Mouse (Mus musculus) kidney, postnatal 14 days (tissue): ENCODE results near the gene E130218I03Rik.

Experiments used
- DNase-seq: peaks from one replicate; pipeline ENCODE4 v3.0.0; 2022; ENCODE audit warnings: mixed read lengths

E130218I03Rik gene

DNA sequence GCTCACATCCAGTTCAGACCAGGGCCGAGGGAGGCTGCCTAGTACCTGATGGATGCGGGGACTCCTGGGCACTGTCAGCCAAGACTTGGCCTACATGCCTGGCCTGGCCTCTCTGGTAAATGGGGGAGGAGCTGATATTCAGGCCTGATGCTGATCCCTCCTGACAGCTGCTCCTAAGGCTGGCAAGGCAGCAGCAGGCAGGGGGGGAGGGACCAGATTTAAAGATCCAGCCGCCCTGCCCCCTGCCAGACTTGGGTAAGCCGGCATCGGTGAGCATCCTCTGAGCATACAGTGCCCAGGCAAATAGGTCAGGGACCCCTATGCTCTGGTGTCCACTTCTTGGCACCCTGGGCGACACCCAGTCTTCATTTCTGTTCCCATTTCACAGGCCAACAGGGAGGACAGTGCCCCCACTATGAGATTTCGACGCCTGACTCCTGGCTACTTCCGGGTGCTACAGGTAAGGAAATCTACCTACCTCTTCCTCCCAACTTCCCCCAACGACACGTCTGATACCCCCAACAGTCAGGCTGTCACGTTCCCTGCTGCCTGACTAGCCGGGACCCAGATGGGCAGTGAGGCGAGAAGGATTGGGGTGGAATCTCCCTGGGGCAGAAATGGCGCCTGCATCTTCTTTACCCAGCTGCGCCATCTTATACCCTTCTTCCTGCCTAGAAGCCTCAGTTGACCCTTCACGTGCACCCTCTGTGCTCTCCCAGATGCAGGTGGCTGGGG is at the start of gene E130218I03Rik:
Gene E130218I03Rik (plus strand): TSS at position 147 of the 735 bp plus-strand sequence.
- DNase-seq: no peak

DNA sequence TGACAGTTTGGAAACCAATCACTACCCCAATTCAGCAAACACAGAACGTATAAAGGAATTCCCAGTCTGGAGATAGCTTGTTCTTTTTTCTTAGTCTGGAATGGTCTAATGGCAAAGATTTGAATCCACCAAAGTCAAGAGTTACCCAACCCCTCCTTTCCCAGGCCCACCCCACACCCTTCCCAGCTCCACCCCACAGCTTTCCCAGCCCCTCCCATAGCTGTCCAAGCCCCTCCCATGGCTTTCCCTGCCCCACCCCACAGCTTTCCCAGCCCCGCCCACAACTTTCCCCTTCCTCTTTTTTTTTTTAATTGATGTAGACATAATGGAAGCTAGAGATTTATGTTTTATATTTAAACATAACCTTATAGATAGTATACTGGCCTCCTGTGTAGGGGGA is 44.1 kb upstream of the E130218I03Rik start:
- no peak for DNase-seq

DNA sequence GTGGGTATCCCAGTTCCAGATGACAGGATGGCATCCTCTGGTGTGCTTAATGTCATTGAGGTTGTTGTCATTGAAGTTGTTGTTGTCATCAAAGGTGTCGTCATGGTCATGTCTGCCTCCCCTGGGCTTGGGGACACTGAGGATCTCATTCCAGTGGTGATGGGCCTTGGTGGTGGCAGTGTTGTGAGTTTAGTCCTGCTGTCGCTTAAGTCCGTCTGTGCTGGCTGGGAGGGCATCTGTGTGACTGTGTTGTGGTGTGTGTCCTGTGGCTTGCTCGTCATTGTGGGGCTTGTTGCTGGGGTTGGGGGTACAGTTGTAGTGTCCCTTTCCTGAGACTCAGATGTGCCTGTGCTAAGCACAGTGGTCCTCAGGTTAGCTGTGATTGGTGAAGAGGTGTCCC is 40.6 kb upstream of the E130218I03Rik start, which contains the start of gene Gm7534:
Gene Gm7534 (minus strand): TSS at position 101 of the 400 bp plus-strand sequence.
- no peak for DNase-seq

DNA sequence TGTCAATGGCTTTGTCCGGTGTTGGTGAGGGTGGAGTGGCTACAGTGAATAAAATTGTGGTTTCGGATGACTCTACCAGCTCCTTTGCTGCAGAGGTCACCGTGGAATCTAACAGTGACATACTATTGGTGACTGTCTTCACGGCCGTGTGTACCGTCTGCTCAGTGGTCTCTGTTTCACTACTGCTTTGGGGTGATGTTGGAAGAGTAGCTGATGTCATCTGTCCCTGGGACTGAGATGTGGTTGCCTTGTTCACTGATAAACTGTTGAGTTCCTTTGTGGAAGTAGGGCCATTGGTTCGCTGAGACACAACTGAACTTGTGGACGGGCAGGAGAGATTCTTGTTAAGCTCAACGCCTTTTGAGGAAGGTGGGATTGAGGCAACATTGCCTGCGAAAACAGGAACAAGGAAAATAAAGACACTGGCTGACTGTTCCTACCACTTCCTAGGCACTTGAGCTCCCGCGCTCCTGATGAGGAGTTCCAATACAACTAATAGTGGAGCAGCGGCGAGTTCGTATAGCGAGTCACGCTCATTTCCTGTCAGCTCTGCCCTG is 40.0 kb upstream of the E130218I03Rik start:
- DNase-seq: no peak

DNA sequence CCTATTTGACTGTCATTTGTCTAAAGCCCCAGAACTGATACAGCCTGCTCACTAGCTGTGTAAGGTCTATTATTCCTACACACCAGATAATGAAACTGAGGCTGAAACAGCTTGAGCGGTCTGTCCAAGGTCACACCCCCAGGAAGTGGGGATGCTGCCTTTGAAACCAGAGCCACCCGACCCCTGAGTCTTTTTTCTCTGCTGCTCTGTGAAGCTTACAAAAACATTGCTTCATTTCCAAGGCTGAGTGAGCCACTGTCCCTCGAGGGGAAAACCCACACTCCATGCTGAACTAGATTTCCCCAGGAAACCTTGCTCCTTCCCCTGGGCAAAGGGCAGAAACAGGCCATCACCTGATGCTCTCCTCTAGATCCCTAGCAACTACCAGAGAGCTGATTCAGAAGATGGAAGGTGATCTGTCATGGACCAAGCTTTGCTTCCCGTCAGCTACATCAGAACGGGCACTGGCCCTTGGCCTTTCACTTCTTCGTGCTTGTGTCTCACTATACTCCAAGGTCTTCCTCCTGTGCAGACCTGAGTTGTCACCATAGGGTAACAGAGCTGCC is 36.9 kb upstream of the E130218I03Rik start:
- no peak for DNase-seq

DNA sequence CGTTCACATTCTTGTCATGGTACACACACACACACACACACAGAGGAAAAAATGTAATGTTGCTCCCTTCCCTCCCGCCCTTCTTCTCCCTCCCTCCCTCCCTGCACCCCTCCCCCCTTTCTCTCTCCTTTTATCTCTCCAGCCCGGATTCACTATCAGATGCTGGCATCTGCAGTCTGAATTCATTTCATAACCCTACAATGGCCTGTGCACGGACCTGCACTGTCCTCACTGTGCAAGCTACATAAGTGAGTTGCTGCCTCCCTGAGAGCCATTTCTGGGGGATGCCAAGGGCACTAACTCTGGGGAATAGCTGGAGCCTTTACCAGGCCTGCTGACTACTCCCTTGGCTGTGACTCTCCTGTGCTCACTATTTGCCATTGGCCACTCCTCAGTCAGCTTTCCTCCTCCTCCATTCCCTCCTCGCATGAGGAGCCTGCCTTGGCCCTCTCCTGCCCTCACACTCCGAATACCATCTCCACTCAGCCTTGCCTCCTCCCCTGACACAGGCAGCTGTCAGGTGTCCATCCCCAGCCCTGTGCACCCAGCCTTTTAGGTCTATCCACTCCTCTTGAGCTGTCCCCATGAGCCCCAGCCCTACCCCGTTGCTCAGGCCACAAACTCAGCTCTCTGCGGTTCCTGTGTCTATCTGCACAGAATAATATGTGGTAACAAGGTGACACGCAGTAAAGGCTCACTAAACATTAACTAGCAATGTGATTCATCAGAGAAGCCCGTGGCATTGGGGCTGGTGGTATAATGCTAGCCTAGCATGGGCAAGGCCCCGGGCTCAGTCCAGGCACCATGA is 20.5 kb upstream of the E130218I03Rik start:
- peak; percentile 54 for DNase-seq

DNA sequence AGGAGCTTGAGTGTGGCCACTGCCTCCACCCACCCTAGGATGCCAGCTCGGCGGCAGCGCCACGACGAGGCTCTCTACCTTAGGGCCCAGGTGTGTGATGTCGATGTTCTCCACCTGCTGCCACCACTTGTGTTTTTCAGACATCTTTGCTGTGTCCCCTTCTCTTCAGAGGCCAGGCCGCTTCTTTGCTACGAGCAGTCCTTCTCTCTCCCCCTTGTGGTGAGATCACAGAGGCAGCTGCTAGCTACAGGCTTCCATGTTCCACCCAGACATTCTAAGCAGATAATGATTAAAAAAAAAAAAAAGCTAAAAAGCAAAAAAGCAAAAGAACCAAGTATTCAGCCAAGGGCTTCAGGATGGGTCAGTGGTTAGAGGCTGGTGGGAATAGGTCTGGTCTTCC is 16.3 kb upstream of the E130218I03Rik start, which contains the start of gene Catsper4:
Gene Catsper4 (minus strand): TSS at position 190 of the 400 bp plus-strand sequence.
- DNase-seq: no peak

DNA sequence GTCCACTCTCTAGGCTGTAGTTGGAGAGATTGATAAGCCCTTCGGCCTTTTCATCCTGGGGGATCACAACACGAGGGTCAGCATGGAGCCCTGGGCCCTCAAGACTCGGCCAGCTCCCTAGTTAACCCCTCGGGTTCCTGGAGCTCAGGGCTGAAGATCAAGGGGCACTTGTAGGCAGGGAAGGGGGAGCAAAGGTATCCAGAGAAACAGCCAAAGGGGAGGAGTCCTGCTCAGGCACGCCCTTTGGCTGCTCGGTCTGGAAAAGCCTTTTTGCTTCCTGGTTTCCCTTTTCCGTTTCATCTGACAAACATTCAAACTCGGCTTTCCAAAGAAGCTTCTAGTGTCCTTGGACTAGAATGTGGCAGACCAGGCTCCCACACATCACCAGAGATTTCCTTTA is 13.0 kb upstream of the E130218I03Rik start:
- DNase-seq: no peak

DNA sequence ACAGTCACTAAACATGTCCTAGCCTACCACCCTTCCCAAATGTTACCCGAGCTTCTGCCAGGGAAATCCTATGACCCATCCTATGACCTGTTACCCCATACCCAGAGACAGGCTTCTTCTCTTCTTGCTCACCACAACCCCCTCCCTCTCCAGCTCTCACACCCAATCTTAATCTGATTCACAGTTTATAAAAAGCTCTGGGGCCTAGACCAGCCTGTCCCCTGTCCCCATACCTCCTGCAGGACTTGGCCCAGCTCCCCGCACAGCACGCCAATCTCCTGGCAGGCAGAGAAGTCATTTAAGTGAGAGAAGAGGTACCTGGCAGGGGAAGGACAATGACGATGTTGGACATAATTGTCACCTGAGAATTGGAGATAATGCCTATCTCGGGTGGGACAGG is 8.6 kb upstream of the E130218I03Rik start:
- DNase-seq: no peak

DNA sequence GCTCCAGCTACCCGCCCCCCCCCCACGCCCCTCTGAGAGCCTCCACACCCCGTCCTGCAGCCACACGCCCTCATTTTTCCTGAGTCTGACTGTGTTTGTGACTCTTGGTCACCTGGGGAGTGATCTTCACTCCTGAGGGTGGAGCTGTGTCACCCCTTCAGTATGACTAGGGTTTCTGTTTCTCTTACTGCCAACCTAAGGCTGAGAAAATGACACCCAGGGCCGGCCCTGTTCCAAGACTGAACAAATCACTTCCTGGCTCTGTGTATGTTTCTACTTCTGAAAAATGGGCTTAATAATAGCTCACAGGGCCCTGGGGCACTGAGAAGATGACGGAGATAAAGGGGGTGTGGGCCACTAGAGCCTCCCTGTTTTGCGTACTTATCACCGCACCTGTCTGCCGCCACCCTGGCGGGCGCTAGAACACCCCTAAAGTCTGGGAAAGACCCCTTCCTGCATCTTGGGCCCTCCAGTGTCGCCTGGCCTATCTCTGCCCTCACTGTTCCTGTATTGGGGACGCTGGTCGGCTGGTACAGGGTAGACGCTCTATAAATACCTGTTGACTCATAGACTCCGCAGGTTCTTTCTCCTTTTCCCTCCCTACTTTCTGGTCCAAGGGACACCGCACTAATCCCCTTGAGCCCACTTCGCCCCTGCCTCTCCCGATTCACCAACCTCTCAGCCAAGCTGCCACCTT is 5.7 kb upstream of the E130218I03Rik start:
- DNase-seq: no peak

DNA sequence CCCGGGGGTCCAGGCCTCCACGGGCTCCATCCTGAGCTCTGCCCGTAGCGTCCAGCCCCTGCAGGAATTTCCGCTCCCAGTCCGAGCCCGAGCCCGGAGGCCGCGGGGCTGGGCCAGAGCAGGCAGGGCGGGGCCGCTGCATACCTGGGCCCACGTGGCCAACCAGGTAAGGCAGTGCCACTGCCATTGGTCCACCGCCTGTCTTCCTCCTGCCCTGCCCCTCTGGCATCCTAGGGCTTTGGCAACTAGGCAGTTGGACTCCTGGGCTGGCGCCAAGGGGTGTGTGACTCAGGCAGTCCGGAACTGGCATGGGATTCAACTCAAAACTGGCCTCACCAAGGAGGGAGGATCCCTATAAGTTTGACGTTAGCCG is 5.2 kb upstream of the E130218I03Rik start, which contains the start of gene Cnksr1:
Gene Cnksr1 (minus strand): TSS at position 121 of the 373 bp plus-strand sequence.
- DNase-seq: peak; percentile 94

DNA sequence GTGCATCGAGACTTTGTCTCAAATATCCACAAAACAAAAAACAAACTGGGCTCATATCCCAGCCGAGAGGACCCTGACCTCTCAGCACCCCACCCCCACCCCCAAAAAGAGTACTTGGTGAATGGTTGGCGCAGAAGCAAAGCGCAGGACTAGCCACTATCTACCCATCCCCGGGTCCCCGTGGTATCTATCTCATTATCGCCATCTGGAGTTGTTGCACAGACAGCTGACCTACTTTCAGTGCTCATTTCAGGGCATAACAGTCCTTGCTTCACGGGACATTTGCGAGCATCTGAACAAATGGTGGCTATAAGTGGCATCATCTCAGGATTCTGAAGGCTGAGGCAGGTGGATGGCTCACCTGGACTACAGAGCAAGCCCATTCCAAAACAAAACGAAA is 4.8 kb upstream of the E130218I03Rik start:
- no peak for DNase-seq

DNA sequence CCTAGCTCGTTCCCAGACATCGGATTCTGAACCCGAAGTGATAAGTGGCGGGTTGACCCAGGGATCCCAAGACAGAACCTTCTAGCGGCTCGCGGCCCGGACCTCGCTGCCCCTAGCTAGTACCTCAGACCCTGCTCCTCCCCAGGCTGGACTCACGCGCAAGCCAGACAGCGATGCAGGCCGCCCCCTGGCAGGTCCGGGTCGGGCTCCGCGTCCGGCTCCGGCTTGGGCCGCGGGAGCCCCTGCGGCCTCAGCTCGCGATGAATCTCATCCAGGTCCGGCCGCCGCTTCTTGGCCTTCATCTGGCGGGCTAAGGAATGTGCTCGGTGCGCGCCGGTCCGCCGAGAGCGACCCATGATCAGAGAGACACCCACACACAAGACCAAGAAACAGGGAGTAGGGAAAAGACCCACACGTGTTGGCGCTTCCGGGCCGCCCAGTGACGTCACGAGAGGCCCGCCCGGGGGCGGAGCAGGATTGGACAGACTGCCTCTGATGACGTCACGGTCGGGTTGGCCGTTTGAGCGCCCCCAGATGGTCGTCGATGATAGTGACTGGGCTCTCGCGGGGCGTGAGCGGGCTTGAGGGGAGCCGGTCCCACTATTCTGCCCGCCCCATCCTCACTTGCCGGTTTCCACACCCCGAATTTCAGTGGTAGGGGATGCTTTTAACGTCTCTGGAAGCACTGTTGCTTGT is 1.8 kb downstream of the E130218I03Rik start, which contains the start of gene Zfp593:
Gene Zfp593 (minus strand): TSS at position 445 of the 696 bp plus-strand sequence.
- DNase-seq: peak; percentile 96

DNA sequence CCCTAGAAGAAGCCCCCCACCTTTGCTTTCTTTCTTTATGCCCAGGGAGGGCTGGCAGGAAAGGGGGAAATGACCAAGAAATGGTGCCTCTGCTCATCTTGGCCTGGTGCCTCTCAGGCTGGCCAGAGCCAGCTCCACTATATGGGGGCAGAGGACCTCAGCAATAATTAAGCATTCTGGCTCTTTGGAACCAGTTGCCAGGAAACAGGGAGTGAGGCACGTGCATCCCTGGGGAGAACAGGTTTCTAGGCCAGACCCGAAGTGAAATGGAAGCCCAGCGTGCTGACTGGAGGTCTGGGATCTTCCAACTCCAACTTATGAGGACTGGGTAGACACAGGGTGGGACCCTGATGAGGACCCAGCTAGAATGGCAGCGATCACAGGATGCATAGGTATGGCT is 2.8 kb downstream of the E130218I03Rik start:
- DNase-seq: no peak

DNA sequence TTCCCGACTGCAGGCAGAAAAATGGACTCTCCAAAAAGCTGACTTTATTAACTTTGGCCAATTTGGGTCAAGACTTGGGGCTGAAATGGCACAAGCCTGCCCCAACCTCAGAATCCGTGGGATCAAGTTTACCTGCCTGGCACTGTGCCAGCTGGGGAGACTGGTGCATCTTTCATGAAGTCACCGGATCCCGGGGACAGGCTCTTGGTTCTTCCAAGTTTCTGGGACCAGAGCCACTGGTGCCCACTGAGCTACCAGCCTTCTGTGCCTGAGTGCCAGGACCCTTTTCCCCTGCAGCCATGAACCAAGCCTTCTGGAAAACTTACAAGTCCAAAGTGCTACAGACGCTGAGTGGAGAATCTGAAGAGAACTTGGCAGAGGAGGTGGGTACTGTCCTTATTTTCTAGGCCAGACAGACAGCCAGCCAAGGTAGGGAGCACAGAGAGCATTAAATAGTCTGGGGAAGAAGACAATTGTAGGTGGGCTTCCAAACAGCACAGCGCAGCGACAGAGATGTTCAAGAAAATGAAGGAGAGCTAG is 3.3 kb downstream of the E130218I03Rik start, which contains the start of gene Gm30191:
Gene Gm30191 (plus strand): TSS at position 217 of the 540 bp plus-strand sequence.
- DNase-seq: no peak

DNA sequence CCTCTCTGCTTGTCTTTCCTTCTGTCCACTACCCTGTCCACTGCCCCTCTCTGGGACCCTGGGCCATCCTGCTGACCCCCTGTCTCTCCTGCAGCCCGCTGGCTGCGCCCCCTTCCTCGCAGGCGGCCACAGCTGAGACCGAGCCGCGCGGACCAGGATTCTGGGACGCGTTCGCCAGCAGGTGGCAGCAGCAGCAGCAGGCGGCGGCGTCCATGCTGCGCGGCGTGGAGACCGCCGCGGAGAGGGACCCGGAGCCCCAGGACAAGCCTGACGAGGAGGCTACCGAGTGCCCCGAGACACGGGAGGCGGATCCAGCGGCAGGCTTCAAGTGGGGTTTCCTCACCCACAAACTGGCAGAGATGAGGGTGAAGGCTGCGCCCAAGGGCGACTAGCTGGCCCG is 6.2 kb downstream of the E130218I03Rik start:
- peak; percentile 81 for DNase-seq

DNA sequence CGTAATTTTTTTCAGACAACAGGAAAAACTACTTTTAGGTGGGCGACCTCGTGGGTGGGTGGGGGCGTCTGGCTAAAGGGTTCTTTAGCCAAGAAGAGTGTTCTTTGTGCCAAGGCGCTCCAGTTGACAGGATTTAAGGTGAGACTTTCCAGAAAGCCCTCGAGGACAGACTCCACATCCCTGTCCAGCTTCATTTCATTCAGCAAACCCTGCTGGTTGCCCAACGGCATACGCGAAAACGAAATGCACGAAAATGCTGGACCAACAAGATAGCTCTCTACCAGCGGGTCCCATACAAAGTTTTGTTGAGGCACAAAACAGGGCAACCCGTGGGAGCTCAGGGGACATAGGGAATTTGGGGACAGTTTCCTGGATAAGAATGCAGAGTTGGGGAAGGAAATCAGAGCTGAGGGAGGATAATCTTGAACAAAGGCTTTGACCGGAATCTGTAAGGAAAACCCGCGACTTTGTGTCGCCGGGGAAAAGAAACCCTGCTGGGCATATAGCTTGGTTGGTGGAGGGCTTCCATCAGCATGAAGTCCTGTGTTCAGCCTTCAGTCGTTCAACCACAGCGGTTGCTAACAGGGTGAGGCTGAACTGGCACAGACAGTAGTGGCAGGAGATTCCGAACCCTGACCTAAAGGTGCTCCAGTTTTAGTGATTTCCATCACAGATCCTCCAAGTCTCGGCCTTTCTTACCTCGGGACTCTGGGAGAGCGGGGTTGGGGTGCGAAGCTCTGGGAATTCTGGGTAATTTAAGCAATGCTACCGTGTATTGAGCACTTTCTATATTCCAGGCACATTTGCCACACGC is 6.9 kb downstream of the E130218I03Rik start:
- no peak for DNase-seq

DNA sequence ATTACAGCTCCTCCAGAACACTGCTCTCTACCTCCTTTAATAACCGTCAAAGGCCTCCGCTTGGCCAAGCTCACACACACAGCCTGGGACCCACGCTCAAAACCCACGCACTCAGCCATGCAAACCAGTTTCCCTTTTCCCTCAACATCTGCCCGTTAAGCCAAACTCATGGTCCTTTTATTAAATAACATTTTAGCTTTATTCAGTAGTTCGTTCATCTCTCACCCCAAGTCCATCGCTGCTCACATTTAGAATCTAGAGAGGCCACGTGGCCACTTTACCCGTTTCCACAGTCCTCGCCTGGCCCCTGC is 7.4 kb downstream of the E130218I03Rik start:
- DNase-seq: no peak

DNA sequence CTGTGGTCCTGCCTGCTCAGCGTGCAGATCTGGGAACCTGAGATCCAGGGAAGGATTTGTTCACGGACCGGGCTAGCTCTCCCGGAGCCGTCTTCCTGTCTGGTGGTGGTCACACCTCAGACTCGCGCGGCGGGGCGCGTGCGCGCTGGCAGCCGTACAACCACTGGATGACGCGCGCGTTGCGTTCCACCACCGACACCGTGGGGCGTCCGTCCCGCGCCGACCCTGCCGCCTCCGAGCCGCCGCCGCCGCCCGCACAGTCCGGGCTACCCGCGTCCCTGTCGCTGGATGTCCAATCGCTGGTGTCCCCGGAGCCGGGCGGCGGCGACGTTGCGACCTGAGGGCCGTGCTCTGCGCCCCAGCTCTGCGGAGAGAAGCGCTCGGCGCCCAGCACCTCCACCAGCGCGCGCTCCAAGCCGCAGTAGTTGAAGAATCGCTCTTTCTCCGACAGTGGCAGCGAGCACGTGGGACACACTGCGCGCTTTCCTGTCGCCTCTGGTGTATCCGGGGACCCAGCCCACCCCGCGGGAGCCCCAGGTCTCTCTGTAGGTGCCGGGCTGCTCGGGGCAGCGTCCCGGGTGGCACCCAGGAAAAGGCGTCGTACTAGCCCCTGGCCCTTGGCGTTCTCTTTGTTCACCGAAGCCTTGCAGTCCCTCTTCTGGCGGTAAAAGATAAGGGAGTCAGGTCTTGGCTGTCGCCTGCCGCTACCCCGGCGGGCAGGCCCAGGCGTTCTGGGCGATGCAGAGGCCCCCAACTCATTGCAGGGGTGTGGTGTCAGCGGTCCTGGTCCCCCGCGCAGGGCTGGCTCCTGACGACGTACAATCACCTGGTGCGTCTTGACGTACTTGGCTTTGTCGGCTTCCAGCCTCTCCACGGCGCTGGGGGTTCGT is 8.0 kb downstream of the E130218I03Rik start:
- peak; percentile 48 for DNase-seq
